Mouse (Mus musculus): ENCODE data around the gene Crtc3. TPM values are rescaled to one million over a fixed set of nuclear protein-coding genes. Genes with fewer than 3 reads are reported as not detected.

Crtc3 gene
- polyA plus RNA-seq, 1 experiment from 2014 or later, result 16.6 TPM

GRCm38 (mm10) chr7:80558572-80558971 is 130.1 kb downstream of the Crtc3 start:
- WGBS, result 69% methylated on average over 5 of the region's 5 CpGs
- no peaks in the 10 kb centered on the region for H3K36me3 ChIP-seq (ENCODE audit: control insufficient read depth, insufficient read depth, low read length)
- 0 out of 2 replicates have a peak, but pooled peaks cover 4% of the 10 kb centered on the region for H3K4me1 ChIP-seq (replicated peaks; ENCODE audit: control insufficient read depth, insufficient read depth, low read length)
- no peak for DNase-seq (ENCODE audit: low spot score)
- H3K9ac ChIP-seq (ENCODE audit: low read depth, low read length), result no peak overlapping the region
- ATAC-seq (replicated peaks; ENCODE audit: low FRiP score), result no peak
- H3K27ac ChIP-seq (ENCODE audit: low read depth, low read length), result no peak overlapping the region
- H3K9me3 ChIP-seq (ENCODE audit: control insufficient read depth, low read length), result no peaks in the 10 kb centered on the region
- H3K4me2 ChIP-seq, result no peak overlapping the region
- H3K4me3 ChIP-seq (ENCODE audit: low read depth, low read length), result no peak overlapping the region
- H3K27me3 ChIP-seq (replicated peaks; ENCODE audit: control insufficient read depth, insufficient read depth, low read length), result no peaks in the 10 kb centered on the region; the same call in 1 of the 2 replicates

GRCm38 (mm10) chr7:80558101-80558500 is 130.6 kb downstream of the Crtc3 start:
- 0 out of 2 replicates have a peak, but pooled peaks cover 4% of the 10 kb centered on the region for H3K4me1 ChIP-seq (replicated peaks; ENCODE audit: control insufficient read depth, insufficient read depth, low read length)
- H3K4me2 ChIP-seq, result no peak overlapping the region
- H3K27me3 ChIP-seq (replicated peaks; ENCODE audit: control insufficient read depth, insufficient read depth, low read length), result no peaks in the 10 kb centered on the region; the same call in 1 of the 2 replicates
- 55% methylated on average over 8 of the region's 8 CpGs for WGBS
- no peak overlapping the region for H3K27ac ChIP-seq (ENCODE audit: low read depth, low read length)
- no peak for DNase-seq (ENCODE audit: low spot score)
- H3K4me3 ChIP-seq (ENCODE audit: low read depth, low read length), result no peak overlapping the region
- H3K9ac ChIP-seq (ENCODE audit: low read depth, low read length), result no peak overlapping the region
- H3K9me3 ChIP-seq (ENCODE audit: control insufficient read depth, low read length), result no peaks in the 10 kb centered on the region
- no peaks in the 10 kb centered on the region for H3K36me3 ChIP-seq (ENCODE audit: control insufficient read depth, insufficient read depth, low read length)
- ATAC-seq (replicated peaks; ENCODE audit: low FRiP score), result no peak

GRCm38 (mm10) chr7:80557161-80557560 is 131.5 kb downstream of the Crtc3 start:
- no peak for ATAC-seq (replicated peaks; ENCODE audit: low FRiP score)
- WGBS, result 73% methylated on average over 4 of the region's 4 CpGs
- DNase-seq (ENCODE audit: low spot score), result no peak
- Histone ChIP-seq H3K27me3 (replicated peaks; ENCODE audit: control insufficient read depth, insufficient read depth, low read length) (no peaks in the 10 kb centered on the region; the same call in 1 of the 2 replicates), H3K9me3 (ENCODE audit: control insufficient read depth, low read length) (no peaks in the 10 kb centered on the region), H3K9ac (ENCODE audit: low read depth, low read length) (no peak overlapping the region), H3K4me3 (ENCODE audit: low read depth, low read length) (no peak overlapping the region), H3K4me1 (replicated peaks; ENCODE audit: control insufficient read depth, insufficient read depth, low read length) (0 out of 2 replicates have a peak, but pooled peaks cover 4% of the 10 kb centered on the region), H3K36me3 (ENCODE audit: control insufficient read depth, insufficient read depth, low read length) (no peaks in the 10 kb centered on the region), H3K27ac (ENCODE audit: low read depth, low read length) (no peak overlapping the region), H3K4me2 (no peak overlapping the region)

GRCm38 (mm10) chr7:80556166-80556565 is 132.5 kb downstream of the Crtc3 start:
- Histone ChIP-seq H3K27me3 (replicated peaks; ENCODE audit: control insufficient read depth, insufficient read depth, low read length) (no peaks in the 10 kb centered on the region; the same call in 1 of the 2 replicates), H3K4me2 (no peak overlapping the region), H3K9ac (ENCODE audit: low read depth, low read length) (no peak overlapping the region), H3K36me3 (ENCODE audit: control insufficient read depth, insufficient read depth, low read length) (no peaks in the 10 kb centered on the region), H3K4me1 (replicated peaks; ENCODE audit: control insufficient read depth, insufficient read depth, low read length) (0 out of 2 replicates have a peak, but pooled peaks cover 1% of the 10 kb centered on the region), H3K27ac (ENCODE audit: low read depth, low read length) (no peak overlapping the region), H3K9me3 (ENCODE audit: control insufficient read depth, low read length) (no peaks in the 10 kb centered on the region), H3K4me3 (ENCODE audit: low read depth, low read length) (no peak overlapping the region)
- no peak for ATAC-seq (replicated peaks; ENCODE audit: low FRiP score)
- WGBS, result 94% methylated on average over 3 of the region's 3 CpGs
- DNase-seq (ENCODE audit: low spot score), result no peak

- H3K4me3 ChIP-seq (ENCODE audit: low read depth, low read length), result no peak overlapping the region
- no peaks in the 10 kb centered on the region; the same call in 1 of the 2 replicates for H3K27me3 ChIP-seq (replicated peaks; ENCODE audit: control insufficient read depth, insufficient read depth, low read length)
- H3K9ac ChIP-seq (ENCODE audit: low read depth, low read length), result no peak overlapping the region
- H3K27ac ChIP-seq (ENCODE audit: low read depth, low read length), result no peak overlapping the region
- WGBS, result 61% methylated on average over 3 of the region's 3 CpGs
- ATAC-seq (replicated peaks; ENCODE audit: low FRiP score) (no peak), DNase-seq (ENCODE audit: low spot score) (no peak)
- H3K36me3 ChIP-seq (ENCODE audit: control insufficient read depth, insufficient read depth, low read length), result no peaks in the 10 kb centered on the region
- H3K4me1 ChIP-seq (replicated peaks; ENCODE audit: control insufficient read depth, insufficient read depth, low read length), result no peaks in the 10 kb centered on the region
- no peak overlapping the region for H3K4me2 ChIP-seq
- H3K9me3 ChIP-seq (ENCODE audit: control insufficient read depth, low read length), result no peaks in the 10 kb centered on the region
Measured at GRCm38 (mm10) chr7:80555146-80555545, 133.5 kb downstream of the Crtc3 start.

GRCm38 (mm10) chr7:80554180-80555021 is 134.3 kb downstream of the Crtc3 start:
- H3K4me1 ChIP-seq (replicated peaks; ENCODE audit: control insufficient read depth, insufficient read depth, low read length), result no peaks in the 10 kb centered on the region
- H3K4me3 ChIP-seq (ENCODE audit: low read depth, low read length), result no peak overlapping the region
- H3K27ac ChIP-seq (ENCODE audit: low read depth, low read length), result no peak overlapping the region
- no peak for ATAC-seq (replicated peaks; ENCODE audit: low FRiP score)
- WGBS, result 73% methylated on average over 22 of the region's 22 CpGs
- DNase-seq (ENCODE audit: low spot score), result no peak
- no peak overlapping the region for H3K4me2 ChIP-seq
- no peak overlapping the region for H3K9ac ChIP-seq (ENCODE audit: low read depth, low read length)
- H3K9me3 ChIP-seq (ENCODE audit: control insufficient read depth, low read length), result no peaks in the 10 kb centered on the region
- H3K36me3 ChIP-seq (ENCODE audit: control insufficient read depth, insufficient read depth, low read length), result no peaks in the 10 kb centered on the region
- H3K27me3 ChIP-seq (replicated peaks; ENCODE audit: control insufficient read depth, insufficient read depth, low read length), result no peaks in the 10 kb centered on the region

GRCm38 (mm10) chr7:80548513-80549260 is 140.0 kb downstream of the Crtc3 start:
- ATAC-seq (replicated peaks; ENCODE audit: low FRiP score), result no peak
- Histone ChIP-seq H3K4me3 (ENCODE audit: low read depth, low read length) (no peak overlapping the region), H3K27me3 (replicated peaks; ENCODE audit: control insufficient read depth, insufficient read depth, low read length) (no peaks in the 10 kb centered on the region), H3K9me3 (ENCODE audit: control insufficient read depth, low read length) (no peaks in the 10 kb centered on the region), H3K4me1 (replicated peaks; ENCODE audit: control insufficient read depth, insufficient read depth, low read length) (peaks cover 3% of the 10 kb centered on the region), H3K27ac (ENCODE audit: low read depth, low read length) (no peak overlapping the region), H3K9ac (ENCODE audit: low read depth, low read length) (no peak overlapping the region), H3K4me2 (no peak overlapping the region), H3K36me3 (ENCODE audit: control insufficient read depth, insufficient read depth, low read length) (no peaks in the 10 kb centered on the region)
- 74% methylated on average over 7 of the region's 7 CpGs for WGBS
- DNase-seq (ENCODE audit: low spot score), result no peak

- Histone ChIP-seq H3K9me3 (ENCODE audit: control insufficient read depth, low read length) (no peaks in the 10 kb centered on the region), H3K27me3 (replicated peaks; ENCODE audit: control insufficient read depth, insufficient read depth, low read length) (no peaks in the 10 kb centered on the region), H3K4me2 (peak overlapping the region; percentile 46), H3K9ac (ENCODE audit: low read depth, low read length) (no peak overlapping the region), H3K4me1 (replicated peaks; ENCODE audit: control insufficient read depth, insufficient read depth, low read length) (peaks cover 20% of the 10 kb centered on the region), H3K27ac (ENCODE audit: low read depth, low read length) (peak overlapping the region; percentile 72), H3K4me3 (ENCODE audit: low read depth, low read length) (no peak overlapping the region), H3K36me3 (ENCODE audit: control insufficient read depth, insufficient read depth, low read length) (no peaks in the 10 kb centered on the region)
- 58% methylated on average over 7 of the region's 7 CpGs for WGBS
- DNase-seq (ENCODE audit: low spot score) (no peak), ATAC-seq (replicated peaks; ENCODE audit: low FRiP score) (peak; percentile 96)
Measured at GRCm38 (mm10) chr7:80542139-80542831, 146.4 kb downstream of the Crtc3 start.
